Mouse (Mus musculus): Measurements from ENCODE around the gene Krtap5-3.

GRCm38 (mm10) chr7:142205488-142205887, 4.3 kb downstream of the Krtap5-3 start:
- TF ChIP-seq CTCF (IDR thresholded peaks at IDR 0.05; ENCODE audit: control insufficient read depth, insufficient read depth, insufficient replicate concordance, low read depth, low read length), result no peak
- TF ChIP-seq POLR2A (IDR thresholded peaks at IDR 0.05; ENCODE audit: control insufficient read depth, low read depth, low read length), result no peak
